Mouse (Mus musculus): ENCODE data around the gene AL731706.1. TPM values are rescaled to one million over a fixed set of nuclear protein-coding genes. Genes with fewer than 3 reads are reported as not detected.
A peak's percentile ranks its signal among the peaks of the same experiment; 100 is the strongest.
"Not testable (repeated sequence)": the region's sequence is repeated elsewhere in the genome, so short reads cannot be mapped to it uniquely, and the experiment has no call there.

AL731706.1 gene
- total RNA-seq (2021) = 10 to 100 TPM; 22.6 to 25.7 TPM

GRCm38 (mm10) chr2:136891068-136891950, at the start of gene AL731706.1, which contains the start of the genes Slx4ip and Mkks:
TSS of gene AL731706.1 (minus strand) at chr2:136891389.
TSS of gene Slx4ip (plus strand) at chr2:136891218.
TSS of gene Mkks (minus strand) at chr2:136891389.
- peak; percentile 99 for DNase-seq

GRCm38 (mm10) chr2:136938249-136938648, 47.1 kb upstream of the AL731706.1 start:
- no peak for DNase-seq

GRCm38 (mm10) chr2:136936391-136937288, 45.5 kb upstream of the AL731706.1 start:
- DNase-seq = no peak

- peak; percentile 6 for DNase-seq
These were observed 29.8 kb upstream of the AL731706.1 start for GRCm38 (mm10) chr2:136921003-136921408.

- DNase-seq = no peak
These were observed 29.2 kb upstream of the AL731706.1 start for GRCm38 (mm10) chr2:136920257-136920993.

- DNase-seq = no peak
These were observed 28.2 kb upstream of the AL731706.1 start for GRCm38 (mm10) chr2:136919433-136919832.

GRCm38 (mm10) chr2:136914334-136914902, 23.2 kb upstream of the AL731706.1 start:
- no peak for DNase-seq

- DNase-seq = no peak
These were observed 21.8 kb upstream of the AL731706.1 start for GRCm38 (mm10) chr2:136913021-136913420.

- peak; percentile 50 for DNase-seq
These were observed 20.8 kb upstream of the AL731706.1 start for GRCm38 (mm10) chr2:136911958-136912411.

- no peak for DNase-seq
These were observed 18.1 kb upstream of the AL731706.1 start for GRCm38 (mm10) chr2:136909298-136909697.

- DNase-seq = no peak
These were observed 17.4 kb upstream of the AL731706.1 start for GRCm38 (mm10) chr2:136908596-136908995.

- DNase-seq = no peak
These were observed 4.9 kb upstream of the AL731706.1 start for GRCm38 (mm10) chr2:136896131-136896530.

GRCm38 (mm10) chr2:136894494-136894893, 3.3 kb upstream of the AL731706.1 start:
- DNase-seq = no peak

- peak; percentile 96 for DNase-seq
These were observed 772 bp upstream of the AL731706.1 start for GRCm38 (mm10) chr2:136891951-136892371.

- not testable (repeated sequence) for DNase-seq
These were observed 497 bp downstream of the AL731706.1 start for GRCm38 (mm10) chr2:136890716-136891067.

GRCm38 (mm10) chr2:136886846-136887245, 4.3 kb downstream of the AL731706.1 start:
- peak; percentile 53 for DNase-seq

GRCm38 (mm10) chr2:136885579-136885978, 5.6 kb downstream of the AL731706.1 start, which contains the start of gene AL731706.2:
TSS of gene AL731706.2 (minus strand) at chr2:136885679.
- DNase-seq = no peak

- no peak for DNase-seq
These were observed 36.4 kb downstream of the AL731706.1 start for GRCm38 (mm10) chr2:136854543-136855388.

GRCm38 (mm10) chr2:136850366-136850765, 40.8 kb downstream of the AL731706.1 start:
- no peak for DNase-seq

GRCm38 (mm10) chr2:136837994-136838393, 53.2 kb downstream of the AL731706.1 start:
- DNase-seq = no peak

GRCm38 (mm10) chr2:136835882-136836281, 55.3 kb downstream of the AL731706.1 start:
- DNase-seq = no peak

Data from heart, postnatal 4 days (tissue).